Mouse (Mus musculus): ENCODE data around the gene Irs2.
A peak's percentile ranks its signal among the peaks of the same experiment; 100 is the strongest.

The Irs2 gene

DNA sequence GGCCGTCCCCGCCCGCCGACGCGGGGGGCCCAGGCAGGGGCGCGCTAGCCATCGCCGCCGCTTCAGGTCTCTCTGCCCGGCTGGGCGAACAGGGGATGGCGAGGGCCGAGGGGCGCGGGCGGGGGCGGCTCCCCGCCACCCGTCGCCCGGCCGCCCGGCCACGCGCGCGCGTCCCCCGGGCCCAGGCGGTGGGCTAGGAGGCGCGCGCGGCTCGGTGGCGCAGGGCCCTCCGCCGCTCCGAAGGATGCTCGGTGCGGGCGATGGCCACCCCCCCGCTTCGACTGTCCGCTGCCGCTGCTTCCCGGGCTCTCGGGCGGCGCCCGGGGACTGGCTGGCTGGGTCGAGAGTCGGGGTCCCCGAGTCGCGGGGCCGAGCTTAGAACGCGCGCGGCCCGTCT, at the start of gene Irs2:
Irs2 (minus strand) TSS at position 80 of the 397 bp plus-strand sequence.
- no peak for DNase-seq (ENCODE audit: low spot score)

DNA sequence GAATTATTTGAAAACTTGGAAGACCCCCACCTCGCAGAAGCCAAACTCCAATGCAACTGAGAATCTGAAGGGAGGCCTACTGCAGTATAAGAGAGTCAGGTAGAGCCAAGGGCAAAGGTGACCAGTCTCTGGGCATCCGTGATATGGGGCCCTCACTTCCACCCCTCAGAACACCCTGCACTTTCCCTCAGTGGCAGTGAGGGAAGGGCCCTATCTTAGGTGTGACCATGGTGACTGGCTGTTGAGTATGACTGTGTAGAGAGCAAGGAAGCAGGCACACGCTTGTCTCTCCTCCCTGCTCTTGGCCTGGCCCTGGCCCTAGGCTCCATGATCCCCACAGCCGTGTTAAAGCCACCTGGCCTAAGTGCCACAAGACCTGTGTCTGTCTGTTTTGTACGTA, 48.4 kb upstream of the Irs2 start:
- DNase-seq (ENCODE audit: low spot score): no peak

DNA sequence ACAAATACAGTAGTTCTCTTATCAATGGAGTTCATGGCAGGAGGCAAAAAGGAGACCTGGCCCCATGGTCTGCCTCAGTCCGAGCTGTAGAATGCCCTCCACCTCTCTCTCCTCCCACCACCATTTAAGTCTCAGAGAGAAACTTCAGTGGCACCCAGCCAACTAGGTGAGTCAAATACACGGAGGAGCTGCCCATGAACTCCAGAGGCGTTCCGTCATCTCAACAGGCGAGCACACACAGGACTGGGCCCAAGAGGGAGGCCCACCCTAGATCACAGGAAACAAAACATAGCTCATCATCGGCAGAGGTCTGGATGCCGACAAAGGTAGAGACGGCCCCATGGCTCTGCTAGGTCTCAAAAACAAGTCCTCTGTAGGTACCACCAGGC, 47.9 kb upstream of the Irs2 start:
- no peak for DNase-seq (ENCODE audit: low spot score)

DNA sequence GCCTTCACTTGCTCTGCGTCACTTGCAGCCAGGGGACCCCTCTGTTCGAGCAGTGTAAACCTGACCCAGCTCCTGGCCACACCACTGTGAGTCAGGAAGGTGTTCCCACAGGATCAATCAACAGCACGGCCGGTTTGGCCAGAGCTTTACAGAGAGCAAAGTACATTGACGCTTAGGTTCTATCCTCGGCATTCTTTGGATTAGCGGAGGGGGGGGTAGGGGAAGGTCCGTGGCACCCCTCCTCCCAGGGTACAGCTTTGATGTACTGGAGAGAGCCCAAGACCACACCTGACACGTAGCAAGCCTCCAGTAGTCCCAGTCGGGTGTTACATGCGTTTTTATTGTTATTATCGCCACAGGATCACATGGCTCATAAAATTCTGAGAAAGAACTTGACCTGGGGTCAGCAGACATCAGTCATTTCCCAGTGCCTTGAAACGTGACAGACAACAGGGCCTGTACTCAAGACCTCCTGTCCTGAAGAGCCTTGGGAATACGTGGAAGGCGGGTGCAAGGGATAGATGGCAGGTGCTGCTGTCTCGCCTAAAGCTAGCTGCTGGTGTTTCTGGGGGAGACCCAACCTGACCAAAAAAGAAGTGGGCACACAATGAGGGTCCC, 47.4 kb upstream of the Irs2 start:
- DNase-seq (ENCODE audit: low spot score): no peak

DNA sequence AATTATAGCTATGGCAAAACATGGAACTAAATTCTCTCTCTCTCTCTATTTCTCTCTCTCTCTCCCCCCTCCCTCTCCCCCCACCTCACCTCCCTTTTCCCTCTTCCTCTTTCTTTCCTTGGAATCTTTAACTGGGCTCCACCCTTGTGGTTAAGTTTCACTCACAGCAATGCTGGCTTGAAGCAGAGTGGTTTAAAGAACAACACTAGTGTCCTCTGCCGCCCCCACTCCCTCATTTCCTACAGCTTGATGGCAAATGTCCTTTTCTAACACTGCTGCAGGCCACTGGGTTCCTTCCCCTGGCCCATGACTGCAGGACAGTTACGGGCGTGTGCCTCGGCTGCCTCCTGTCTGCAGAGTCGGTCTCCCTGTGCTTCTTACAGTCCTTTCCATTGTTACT, 41.6 kb upstream of the Irs2 start:
- no peak for DNase-seq (ENCODE audit: low spot score)

DNA sequence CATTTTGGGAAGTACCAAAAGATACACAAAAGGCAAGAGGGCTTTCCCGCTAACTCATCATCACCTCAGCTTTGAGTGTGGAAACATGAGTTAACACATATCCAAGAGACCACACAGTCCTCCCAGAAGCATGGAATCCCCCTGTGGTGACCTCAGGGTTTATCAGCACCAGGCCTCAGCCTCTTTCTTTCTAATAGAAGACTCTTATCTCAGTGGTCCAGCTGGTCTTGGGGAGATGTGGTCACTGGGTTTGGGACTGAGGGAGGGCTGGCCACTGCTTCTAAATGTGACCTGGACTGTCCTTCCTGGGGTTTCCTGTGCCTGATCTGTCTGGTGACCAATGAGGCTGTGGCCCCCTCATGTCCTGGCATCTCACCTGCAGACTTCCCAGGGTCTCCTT, 39.6 kb upstream of the Irs2 start:
- no peak for DNase-seq (ENCODE audit: low spot score)

DNA sequence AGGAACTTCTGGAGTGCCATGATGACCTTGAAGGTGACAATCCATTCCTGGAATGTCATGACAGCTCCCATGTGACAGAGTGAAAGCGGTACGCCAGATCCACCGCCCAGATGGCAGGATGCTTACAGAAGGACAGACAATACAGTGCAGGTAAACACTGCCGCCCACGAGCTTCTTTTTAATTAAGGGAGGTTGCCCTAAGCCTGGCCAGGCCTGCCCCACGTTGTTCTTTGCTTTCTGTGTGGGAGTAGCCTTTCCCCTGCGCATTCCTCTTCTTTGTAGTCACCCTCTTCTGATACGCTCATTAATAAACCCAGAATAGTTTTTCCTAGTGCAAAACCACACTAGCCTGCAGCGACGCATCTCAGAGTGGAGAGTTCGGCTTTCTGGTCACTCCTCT, 36.4 kb upstream of the Irs2 start:
- no peak for DNase-seq (ENCODE audit: low spot score)

DNA sequence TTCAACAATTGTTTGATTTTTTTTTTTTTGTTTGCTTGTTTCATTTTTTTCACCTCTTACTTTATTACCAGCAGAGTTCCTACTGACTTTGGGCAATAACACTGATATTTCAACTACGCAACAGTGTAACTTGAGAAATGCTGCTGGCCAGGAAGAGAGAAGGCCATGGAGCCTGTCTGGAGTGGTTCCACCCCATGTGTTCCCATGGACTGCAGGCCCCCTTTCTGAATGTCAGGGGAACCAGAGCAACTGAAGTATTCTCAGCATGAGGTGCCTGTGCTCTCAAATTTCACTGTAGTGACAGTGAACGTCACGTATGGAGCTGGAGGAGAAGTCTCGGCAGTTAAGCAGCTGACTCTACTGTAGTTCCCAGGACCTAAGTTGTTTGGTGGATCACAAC, 35.3 kb upstream of the Irs2 start:
- no peak for DNase-seq (ENCODE audit: low spot score)

DNA sequence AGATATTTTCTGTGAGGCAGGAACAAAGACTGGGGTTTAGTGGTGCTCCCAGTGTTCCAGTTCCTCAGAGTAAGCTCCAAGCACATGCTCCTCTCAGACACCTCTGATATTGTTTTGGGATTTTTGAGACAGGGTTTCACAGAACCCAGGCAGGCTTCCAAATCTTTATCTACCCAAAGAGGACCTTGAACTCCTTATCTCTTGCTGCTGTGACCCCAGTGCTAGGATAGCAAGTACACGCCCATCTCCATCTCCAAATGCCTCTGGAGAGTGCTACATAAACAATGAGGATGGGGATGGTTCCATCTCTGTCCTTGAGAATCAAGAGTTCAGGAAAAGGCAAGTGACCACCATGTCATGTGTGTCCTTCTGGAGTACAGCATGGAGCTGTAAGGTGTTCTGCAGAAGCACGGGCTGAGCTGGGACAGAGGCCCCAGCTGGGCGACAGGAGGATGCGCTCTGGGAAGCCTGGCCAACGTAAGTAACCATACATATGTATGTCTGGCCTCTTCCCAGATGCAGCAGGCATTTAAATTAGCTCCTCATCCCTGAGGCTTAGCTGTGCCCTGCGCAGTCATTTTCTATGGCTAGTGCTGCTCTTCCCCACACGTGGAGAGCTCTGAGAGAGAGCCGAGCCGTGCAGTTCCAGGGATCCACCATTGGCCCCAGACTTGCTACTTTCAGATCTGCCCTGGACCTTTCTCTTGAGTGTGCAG, 34.8 kb upstream of the Irs2 start:
- no peak for DNase-seq (ENCODE audit: low spot score)

DNA sequence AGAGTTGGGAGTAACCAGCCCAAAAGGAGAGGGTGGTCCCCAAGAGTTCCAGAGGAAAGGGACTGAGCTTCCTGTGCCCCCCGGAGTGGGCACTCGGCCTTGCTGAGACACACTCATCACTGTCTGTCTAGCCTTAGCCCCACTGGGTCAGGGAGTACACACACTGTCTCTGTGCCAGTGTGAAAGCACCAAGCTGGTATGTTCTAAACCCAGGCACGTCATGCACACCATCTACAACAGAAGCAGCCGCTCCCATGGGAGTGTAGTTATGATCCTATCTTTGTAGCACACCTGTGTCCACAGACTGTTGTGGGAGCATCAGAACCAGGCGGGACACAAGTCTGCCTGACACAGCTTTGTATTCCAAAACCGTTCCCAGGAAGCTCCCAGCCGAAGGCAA, 31.8 kb upstream of the Irs2 start:
- no peak for DNase-seq (ENCODE audit: low spot score)

DNA sequence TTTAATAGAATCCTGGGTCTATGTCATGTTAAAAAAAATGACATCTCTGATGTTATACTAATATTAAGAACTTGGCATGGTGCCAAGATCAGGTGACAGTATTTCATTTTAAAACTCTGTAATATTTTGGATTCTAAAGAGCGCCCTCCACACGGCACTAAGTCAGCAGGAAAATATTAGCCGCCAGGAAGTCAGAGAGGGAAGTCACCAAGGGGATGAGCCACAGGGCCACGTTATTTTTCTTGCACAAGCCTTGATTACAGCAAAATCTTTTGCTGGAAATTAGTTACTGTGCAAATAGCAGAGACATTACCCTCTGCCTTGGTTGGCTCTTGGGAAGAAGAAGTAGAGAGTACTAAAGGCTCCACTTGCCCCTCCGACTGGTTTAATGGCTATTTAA, 30.5 kb upstream of the Irs2 start:
- DNase-seq (ENCODE audit: low spot score): no peak

DNA sequence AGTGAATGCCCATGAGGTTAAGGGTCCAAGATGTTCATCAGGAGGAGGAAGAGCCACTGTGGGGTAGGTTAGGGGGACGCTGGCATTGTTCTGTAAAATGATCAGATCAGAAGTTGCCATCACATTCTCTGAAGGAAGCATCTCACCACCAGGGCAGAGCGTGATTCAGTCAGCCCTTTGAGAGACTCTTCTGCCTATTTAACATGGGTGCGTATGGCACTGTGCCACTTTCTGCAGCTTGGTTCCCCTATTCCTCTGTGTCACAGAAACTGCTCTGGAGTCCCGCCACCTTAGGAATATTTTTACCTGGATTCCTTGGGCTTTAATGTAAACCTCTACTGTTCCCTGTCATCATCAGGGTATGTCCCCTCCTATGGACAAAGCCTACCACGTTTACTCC, 30.1 kb upstream of the Irs2 start:
- no peak for DNase-seq (ENCODE audit: low spot score)

DNA sequence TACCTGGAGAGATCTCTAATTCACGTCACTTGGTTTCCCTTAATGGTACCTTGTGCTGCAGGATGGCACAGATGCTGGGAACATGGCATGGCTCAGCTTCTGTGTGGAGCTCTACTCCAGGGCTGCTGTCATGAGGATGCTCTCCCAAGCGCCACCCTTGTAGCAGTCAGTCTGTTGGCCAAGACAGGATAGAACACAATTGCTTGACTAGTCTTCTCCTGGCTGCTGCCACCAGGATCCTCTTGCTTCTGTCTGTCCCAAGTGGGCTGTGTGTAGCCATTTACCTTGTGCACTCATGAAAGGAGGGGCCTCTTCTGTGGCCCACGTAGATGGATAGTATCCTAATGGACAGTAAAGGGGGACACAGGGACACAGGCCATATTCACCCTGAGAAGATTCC, 28.5 kb upstream of the Irs2 start:
- DNase-seq (ENCODE audit: low spot score): no peak

DNA sequence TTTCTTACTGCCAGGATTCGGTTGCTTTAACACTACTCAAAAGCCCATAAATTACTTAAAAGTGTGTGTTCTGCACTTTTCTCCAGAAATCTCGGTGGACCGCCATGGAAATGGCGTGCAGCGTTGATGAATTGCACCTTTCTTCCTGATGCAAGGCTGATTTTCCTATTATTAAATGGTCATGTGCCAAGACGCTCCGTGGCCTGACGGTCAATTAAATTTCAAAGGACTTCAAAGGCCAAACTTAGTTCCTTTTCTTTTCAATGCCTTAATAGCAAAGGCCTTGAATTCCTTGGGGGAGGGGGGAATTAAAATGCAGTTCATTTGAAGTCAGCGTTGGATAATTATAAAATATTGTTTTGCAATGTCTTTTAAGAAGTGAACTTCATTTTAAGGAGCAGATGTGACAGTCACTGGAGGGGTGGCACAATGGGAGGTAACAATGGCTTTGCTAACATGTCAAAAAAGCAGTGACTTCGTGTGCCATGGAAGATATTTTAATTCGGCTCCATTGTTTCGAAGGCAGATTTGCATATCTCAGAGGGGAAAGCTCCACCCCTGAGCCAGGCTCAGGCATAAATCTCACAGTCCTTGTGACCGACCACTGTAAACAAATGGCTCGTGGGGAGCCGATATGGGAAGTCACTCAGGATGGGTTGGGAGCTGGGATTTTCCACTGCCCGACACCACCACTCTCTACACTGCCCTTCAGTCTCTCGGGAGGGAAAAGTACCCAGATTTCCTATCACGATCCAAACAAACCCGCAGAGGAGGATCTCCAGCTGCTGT, 27.6 kb upstream of the Irs2 start:
- DNase-seq (ENCODE audit: low spot score): no peak

DNA sequence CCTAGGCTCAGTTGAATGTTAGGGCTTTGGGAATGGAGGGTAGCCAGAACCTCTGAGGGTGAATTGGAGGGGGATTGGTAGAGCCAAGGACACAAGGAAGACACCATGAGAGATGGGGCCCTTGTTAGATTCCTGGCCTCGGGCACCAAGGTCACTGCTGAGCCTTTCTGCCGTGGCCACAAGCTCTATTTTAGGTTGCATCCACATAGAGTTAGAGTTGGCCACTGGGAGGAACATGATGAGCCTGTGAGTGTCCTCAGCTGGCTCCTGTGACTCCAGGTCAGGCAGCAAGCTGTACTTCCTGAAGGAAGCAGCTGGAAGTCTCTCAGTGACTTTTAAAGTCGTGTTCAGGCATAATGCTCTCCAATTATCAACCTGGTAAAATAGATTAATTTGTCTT, 16.6 kb upstream of the Irs2 start:
- no peak for DNase-seq (ENCODE audit: low spot score)

DNA sequence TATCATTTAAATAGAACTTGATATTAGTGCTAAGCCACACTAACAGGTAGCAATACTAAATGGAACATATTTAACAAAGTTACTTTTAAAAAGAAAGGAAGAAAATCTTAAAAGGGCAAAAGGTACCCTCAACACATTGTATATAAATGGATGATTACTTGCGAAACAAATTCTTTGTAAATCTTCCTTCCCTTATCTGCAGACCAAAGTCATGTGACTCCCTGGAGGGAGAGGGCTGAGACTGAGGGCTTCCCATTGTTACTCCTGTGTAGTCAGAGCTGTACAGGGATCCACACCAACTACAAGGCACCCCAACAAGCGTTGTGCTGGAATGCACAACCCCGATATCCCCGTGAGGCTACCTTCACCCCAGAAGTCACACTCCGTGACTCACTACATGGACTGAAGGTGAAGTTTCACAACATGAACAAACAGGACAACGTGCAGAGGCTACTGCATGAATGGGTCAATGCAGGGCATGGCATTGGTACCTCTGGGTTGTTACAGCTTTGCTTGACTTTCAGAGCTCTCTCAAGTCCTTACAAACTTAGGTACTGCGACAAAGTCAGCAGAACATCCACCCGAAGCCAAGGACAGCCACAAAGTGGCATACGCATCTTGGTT, 12.8 kb upstream of the Irs2 start:
- DNase-seq (ENCODE audit: low spot score): no peak

DNA sequence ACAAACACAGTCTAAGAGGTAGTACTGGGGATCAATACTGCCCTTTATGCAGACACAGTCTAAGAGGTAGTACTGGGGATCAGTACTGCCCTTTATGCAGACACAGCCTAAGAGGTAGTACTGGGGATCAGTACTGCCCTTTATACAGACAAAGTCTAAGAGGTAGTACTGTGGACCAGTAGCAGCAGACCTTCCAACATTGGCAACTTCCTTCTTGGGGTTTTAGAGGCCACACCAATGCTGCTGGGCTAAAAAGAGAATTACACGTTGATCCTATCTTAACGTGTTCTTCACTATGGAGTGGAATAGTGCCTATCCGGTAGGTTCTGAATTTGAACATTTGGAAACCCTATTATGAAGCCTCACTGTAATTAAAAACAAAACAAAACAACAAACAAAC, 7.4 kb upstream of the Irs2 start:
- DNase-seq (ENCODE audit: low spot score): no peak

DNA sequence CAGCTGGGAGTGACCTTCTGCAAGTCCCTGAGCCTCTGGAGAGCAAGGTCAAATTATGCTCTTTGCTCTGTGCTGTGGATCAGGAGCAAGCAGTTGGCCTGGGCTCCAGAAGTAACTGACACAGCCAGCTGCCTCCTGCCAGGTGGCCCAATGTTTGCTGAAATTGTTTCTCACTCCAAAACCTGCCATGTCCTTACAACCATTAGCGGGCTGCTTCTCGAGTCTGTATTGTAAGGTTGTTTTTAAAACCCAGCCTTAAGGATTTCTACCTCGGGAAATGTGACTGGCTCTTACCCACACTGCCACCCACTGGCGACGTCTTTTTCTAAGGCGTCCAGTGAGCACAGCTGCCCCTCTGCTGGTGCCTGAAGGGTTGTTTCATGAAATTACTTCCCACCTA, 5.0 kb upstream of the Irs2 start:
- peak; percentile 60 for DNase-seq (ENCODE audit: low spot score)

DNA sequence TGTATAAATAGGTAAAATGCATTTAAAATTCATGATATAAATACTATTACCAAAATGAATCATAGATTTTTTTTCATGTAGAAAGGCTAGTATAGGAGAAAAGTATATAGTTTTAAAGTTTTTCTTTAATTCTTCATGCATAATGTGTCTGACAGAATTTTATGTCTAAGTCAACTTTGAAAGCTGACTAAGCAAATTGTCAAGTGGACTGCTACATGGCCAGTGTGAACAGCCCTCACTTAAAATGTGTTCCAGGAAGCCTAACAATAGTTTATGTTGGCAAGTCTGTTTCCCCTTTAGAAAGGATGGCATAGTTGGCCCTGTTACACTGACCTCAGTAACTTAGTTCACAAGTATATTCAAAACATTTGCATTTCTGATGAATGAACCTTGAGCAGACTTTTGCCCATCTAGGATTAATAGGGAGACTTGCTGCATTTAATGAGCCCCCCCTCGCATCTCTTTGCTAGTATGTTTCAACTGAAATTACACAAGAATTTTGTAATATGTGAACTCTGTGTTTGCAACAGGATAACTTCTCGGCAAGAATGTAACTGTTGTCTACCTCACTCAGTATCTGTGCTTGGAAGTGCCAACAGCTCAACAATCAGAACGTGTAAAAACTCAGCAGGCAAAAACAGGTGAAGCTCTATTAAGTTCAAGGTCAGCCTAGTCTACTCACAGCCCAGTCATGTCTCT, 3.7 kb upstream of the Irs2 start:
- no peak for DNase-seq (ENCODE audit: low spot score)

DNA sequence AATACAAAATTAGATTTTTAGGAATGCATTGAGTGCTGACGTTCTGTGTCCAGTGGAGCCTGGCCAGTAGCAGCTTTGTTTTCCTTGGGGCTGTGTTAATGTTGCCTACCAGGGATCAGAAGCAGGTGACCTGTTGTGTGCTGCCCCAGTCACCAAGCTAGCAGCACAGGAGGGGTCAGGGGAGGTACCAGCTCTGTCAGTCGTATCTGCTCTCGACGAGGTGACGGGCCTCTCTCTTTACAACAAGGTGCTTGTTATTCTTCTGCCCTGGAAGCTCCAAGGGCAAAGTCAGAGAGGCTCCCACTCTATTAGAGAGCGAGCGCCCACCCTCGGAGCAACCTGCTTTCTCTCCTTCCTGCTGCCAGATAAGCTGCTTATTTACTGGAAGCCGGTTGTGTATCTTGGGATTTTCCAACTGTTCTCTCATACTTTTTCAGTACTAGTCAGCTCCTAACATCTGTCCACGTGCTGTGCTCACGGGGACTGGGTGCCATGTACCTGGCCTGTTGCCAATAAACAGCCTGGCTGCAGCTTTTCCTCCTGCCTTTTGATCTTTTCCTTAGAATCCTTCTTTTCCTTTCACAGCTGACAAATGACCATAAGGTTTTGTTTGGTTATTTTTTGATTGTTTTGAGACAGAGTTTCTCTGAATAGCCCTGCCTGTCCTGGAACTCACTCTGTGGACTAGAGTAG, 2.8 kb upstream of the Irs2 start:
- no peak for DNase-seq (ENCODE audit: low spot score)

DNA sequence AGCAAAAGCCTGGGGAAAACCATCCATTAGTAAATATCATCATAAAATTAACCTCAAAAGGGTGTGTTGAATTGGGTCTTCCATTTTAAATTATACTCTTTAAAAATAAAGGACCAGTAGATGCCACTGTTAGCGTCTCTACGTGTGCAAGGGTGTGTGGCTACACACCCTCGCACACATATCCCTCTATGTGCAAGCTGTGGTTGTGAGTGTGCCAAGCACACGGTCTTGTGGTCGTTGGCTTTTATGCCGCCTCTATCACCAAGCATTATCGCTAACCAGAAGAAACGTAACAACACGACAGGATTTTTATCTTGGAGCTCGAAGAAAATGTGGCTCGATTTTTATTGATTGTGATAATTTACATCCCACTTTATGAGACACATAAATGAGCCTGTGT, 2.1 kb upstream of the Irs2 start:
- no peak for DNase-seq (ENCODE audit: low spot score)
